Mouse (Mus musculus): ENCODE results near the gene Cntd1.

DNA sequence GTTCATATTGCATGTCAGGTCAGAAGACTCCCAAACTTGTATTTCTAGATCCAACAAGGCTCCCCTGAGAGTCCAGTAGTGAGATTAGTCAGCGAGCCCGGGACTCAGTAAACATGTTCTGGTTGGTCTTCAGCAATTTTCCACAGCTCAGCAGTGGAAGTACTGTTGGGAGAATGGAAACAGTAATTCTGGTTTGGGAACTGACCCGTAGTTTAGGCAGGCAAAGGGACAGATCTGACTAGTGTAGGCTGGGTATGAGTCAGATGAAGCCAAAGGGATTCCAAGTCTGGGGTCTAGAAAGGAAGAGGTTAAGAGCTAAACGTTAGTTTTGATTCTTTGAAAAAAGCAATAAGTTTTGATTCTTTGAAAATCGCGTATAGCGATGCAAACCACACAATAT lies 25.9 kb upstream of the Cntd1 start:
- no peak for TF ChIP-seq POLR2A (IDR thresholded peaks at IDR 0.05; ENCODE audit: low read depth, low read length)
- no peak for TF ChIP-seq CTCF (conservative IDR thresholded peaks at IDR 0.05; ENCODE audit: insufficient read depth, insufficient read length, low read depth, low read length)
